Mouse (Mus musculus): ENCODE data around the gene Pld1. TPM values are rescaled to one million over a fixed set of nuclear protein-coding genes. Genes with fewer than 3 reads are reported as not detected.

Pld1 gene
- polyA plus RNA-seq, 1 experiment from 2014 or later, result 3.3 TPM

GRCm38 (mm10) chr3:28111516-28111915, 173.0 kb downstream of the Pld1 start:
- Histone ChIP-seq H3K27ac (replicated peaks; ENCODE audit: low read depth, low read length) (no peak overlapping the region), H3K4me1 (ENCODE audit: control insufficient read depth, insufficient read depth, low read length) (no peaks in the 10 kb centered on the region), H3K4me2 (ENCODE audit: low read depth, low read length) (no peak overlapping the region), H3K9me3 (replicated peaks; ENCODE audit: control insufficient read depth, low read length) (no peaks in the 10 kb centered on the region), H3K4me3 (ENCODE audit: low read depth, low read length) (no peak overlapping the region), H3K27me3 (ENCODE audit: control insufficient read depth, insufficient read depth, low read length) (no peaks in the 10 kb centered on the region), H3K9ac (replicated peaks; ENCODE audit: low read length) (no peak overlapping the region), H3K36me3 (replicated peaks; ENCODE audit: control insufficient read depth, insufficient read depth, low read depth, low read length) (no peaks in the 10 kb centered on the region)
- no peak for DNase-seq (ENCODE audit: low spot score)
- 85% methylated on average over 5 of the region's 5 CpGs for WGBS
- no peak for ATAC-seq (replicated peaks; ENCODE audit: insufficient number of reproducible peaks, low FRiP score, low TSS enrichment, low read depth)

- no peak for ATAC-seq (replicated peaks; ENCODE audit: insufficient number of reproducible peaks, low FRiP score, low TSS enrichment, low read depth)
Observed at GRCm38 (mm10) chr3:28113881-28114280, 175.4 kb downstream of the Pld1 start.

GRCm38 (mm10) chr3:28141716-28142115, 203.2 kb downstream of the Pld1 start:
- no peak for ATAC-seq (replicated peaks; ENCODE audit: insufficient number of reproducible peaks, low FRiP score, low TSS enrichment, low read depth)
- no peak for DNase-seq (ENCODE audit: low spot score)
- 82% methylated on average over 5 of the region's 5 CpGs for WGBS
- H3K4me1 ChIP-seq (ENCODE audit: control insufficient read depth, insufficient read depth, low read length), result no peaks in the 10 kb centered on the region
- H3K36me3 ChIP-seq (replicated peaks; ENCODE audit: control insufficient read depth, insufficient read depth, low read depth, low read length), result no peaks in the 10 kb centered on the region
- H3K9me3 ChIP-seq (replicated peaks; ENCODE audit: control insufficient read depth, low read length), result no peaks in the 10 kb centered on the region
- H3K9ac ChIP-seq (replicated peaks; ENCODE audit: low read length), result no peak overlapping the region
- H3K4me3 ChIP-seq (ENCODE audit: low read depth, low read length), result no peak overlapping the region
- no peak overlapping the region for H3K27ac ChIP-seq (replicated peaks; ENCODE audit: low read depth, low read length)
- H3K4me2 ChIP-seq (ENCODE audit: low read depth, low read length), result no peak overlapping the region
- H3K27me3 ChIP-seq (ENCODE audit: control insufficient read depth, insufficient read depth, low read length), result no peaks in the 10 kb centered on the region

More at GRCm38 (mm10) chr3:28113881-28114280, 175.4 kb downstream of the Pld1 start:
- no peak overlapping the region for H3K4me2 ChIP-seq (ENCODE audit: low read depth, low read length)
- H3K4me1 ChIP-seq (ENCODE audit: control insufficient read depth, insufficient read depth, low read length), result no peaks in the 10 kb centered on the region
- H3K9ac ChIP-seq (replicated peaks; ENCODE audit: low read length), result no peak overlapping the region
- WGBS, result 94% methylated on average over 2 of the region's 2 CpGs
- H3K4me3 ChIP-seq (ENCODE audit: low read depth, low read length), result no peak overlapping the region
- H3K36me3 ChIP-seq (replicated peaks; ENCODE audit: control insufficient read depth, insufficient read depth, low read depth, low read length), result no peaks in the 10 kb centered on the region
- no peaks in the 10 kb centered on the region for H3K27me3 ChIP-seq (ENCODE audit: control insufficient read depth, insufficient read depth, low read length)
- H3K9me3 ChIP-seq (replicated peaks; ENCODE audit: control insufficient read depth, low read length), result no peaks in the 10 kb centered on the region
- no peak overlapping the region for H3K27ac ChIP-seq (replicated peaks; ENCODE audit: low read depth, low read length)
- no peak for DNase-seq (ENCODE audit: low spot score)

GRCm38 (mm10) chr3:28142121-28142520, 203.6 kb downstream of the Pld1 start:
- DNase-seq (ENCODE audit: low spot score), result no peak
- Histone ChIP-seq H3K27ac (replicated peaks; ENCODE audit: low read depth, low read length) (no peak overlapping the region), H3K4me3 (ENCODE audit: low read depth, low read length) (no peak overlapping the region), H3K4me1 (ENCODE audit: control insufficient read depth, insufficient read depth, low read length) (no peaks in the 10 kb centered on the region), H3K9ac (replicated peaks; ENCODE audit: low read length) (no peak overlapping the region), H3K36me3 (replicated peaks; ENCODE audit: control insufficient read depth, insufficient read depth, low read depth, low read length) (no peaks in the 10 kb centered on the region), H3K9me3 (replicated peaks; ENCODE audit: control insufficient read depth, low read length) (no peaks in the 10 kb centered on the region), H3K27me3 (ENCODE audit: control insufficient read depth, insufficient read depth, low read length) (no peaks in the 10 kb centered on the region), H3K4me2 (ENCODE audit: low read depth, low read length) (no peak overlapping the region)
- no peak for ATAC-seq (replicated peaks; ENCODE audit: insufficient number of reproducible peaks, low FRiP score, low TSS enrichment, low read depth)
- WGBS, result 82% methylated on average over 2 of the region's 2 CpGs

- Histone ChIP-seq H3K4me3 (ENCODE audit: low read depth, low read length) (no peak overlapping the region), H3K36me3 (replicated peaks; ENCODE audit: control insufficient read depth, insufficient read depth, low read depth, low read length) (no peaks in the 10 kb centered on the region), H3K9ac (replicated peaks; ENCODE audit: low read length) (no peak overlapping the region), H3K4me2 (ENCODE audit: low read depth, low read length) (no peak overlapping the region), H3K4me1 (ENCODE audit: control insufficient read depth, insufficient read depth, low read length) (no peaks in the 10 kb centered on the region), H3K9me3 (replicated peaks; ENCODE audit: control insufficient read depth, low read length) (no peaks in the 10 kb centered on the region), H3K27ac (replicated peaks; ENCODE audit: low read depth, low read length) (no peak overlapping the region), H3K27me3 (ENCODE audit: control insufficient read depth, insufficient read depth, low read length) (no peaks in the 10 kb centered on the region)
- ATAC-seq (replicated peaks; ENCODE audit: insufficient number of reproducible peaks, low FRiP score, low TSS enrichment, low read depth) (no peak), DNase-seq (ENCODE audit: low spot score) (no peak)
Observed at GRCm38 (mm10) chr3:28144676-28145075, 206.2 kb downstream of the Pld1 start.

- Histone ChIP-seq H3K27me3 (ENCODE audit: control insufficient read depth, insufficient read depth, low read length) (no peaks in the 10 kb centered on the region), H3K36me3 (replicated peaks; ENCODE audit: control insufficient read depth, insufficient read depth, low read depth, low read length) (no peaks in the 10 kb centered on the region), H3K4me2 (ENCODE audit: low read depth, low read length) (no peak overlapping the region), H3K4me1 (ENCODE audit: control insufficient read depth, insufficient read depth, low read length) (no peaks in the 10 kb centered on the region), H3K27ac (replicated peaks; ENCODE audit: low read depth, low read length) (no peak overlapping the region), H3K9me3 (replicated peaks; ENCODE audit: control insufficient read depth, low read length) (no peaks in the 10 kb centered on the region), H3K4me3 (ENCODE audit: low read depth, low read length) (no peak overlapping the region), H3K9ac (replicated peaks; ENCODE audit: low read length) (no peak overlapping the region)
- DNase-seq (ENCODE audit: low spot score) (no peak), ATAC-seq (replicated peaks; ENCODE audit: insufficient number of reproducible peaks, low FRiP score, low TSS enrichment, low read depth) (no peak)
- whole genome bisulfite sequencing, result 88% methylated on average over 3 of the region's 3 CpGs
Observed at GRCm38 (mm10) chr3:28145461-28145860, 207.0 kb downstream of the Pld1 start.

- DNase-seq (ENCODE audit: low spot score) (no peak), ATAC-seq (replicated peaks; ENCODE audit: insufficient number of reproducible peaks, low FRiP score, low TSS enrichment, low read depth) (no peak)
- Histone ChIP-seq H3K27ac (replicated peaks; ENCODE audit: low read depth, low read length) (no peak overlapping the region), H3K4me1 (ENCODE audit: control insufficient read depth, insufficient read depth, low read length) (no peaks in the 10 kb centered on the region), H3K9me3 (replicated peaks; ENCODE audit: control insufficient read depth, low read length) (no peaks in the 10 kb centered on the region), H3K4me3 (ENCODE audit: low read depth, low read length) (no peak overlapping the region), H3K27me3 (ENCODE audit: control insufficient read depth, insufficient read depth, low read length) (no peaks in the 10 kb centered on the region), H3K4me2 (ENCODE audit: low read depth, low read length) (no peak overlapping the region), H3K36me3 (replicated peaks; ENCODE audit: control insufficient read depth, insufficient read depth, low read depth, low read length) (no peaks in the 10 kb centered on the region), H3K9ac (replicated peaks; ENCODE audit: low read length) (no peak overlapping the region)
- WGBS, result 95% methylated on average over 2 of the region's 2 CpGs
Observed at GRCm38 (mm10) chr3:28149656-28150256, 211.3 kb downstream of the Pld1 start.

GRCm38 (mm10) chr3:28158006-28158405, 219.5 kb downstream of the Pld1 start:
- no peaks in the 10 kb centered on the region for H3K9me3 ChIP-seq (replicated peaks; ENCODE audit: control insufficient read depth, low read length)
- H3K4me3 ChIP-seq (ENCODE audit: low read depth, low read length), result no peak overlapping the region
- no peaks in the 10 kb centered on the region for H3K4me1 ChIP-seq (ENCODE audit: control insufficient read depth, insufficient read depth, low read length)
- no peak overlapping the region for H3K4me2 ChIP-seq (ENCODE audit: low read depth, low read length)
- H3K27me3 ChIP-seq (ENCODE audit: control insufficient read depth, insufficient read depth, low read length), result no peaks in the 10 kb centered on the region
- H3K9ac ChIP-seq (replicated peaks; ENCODE audit: low read length), result no peak overlapping the region
- ATAC-seq (replicated peaks; ENCODE audit: insufficient number of reproducible peaks, low FRiP score, low TSS enrichment, low read depth), result no peak
- 71% methylated on average over 2 of the region's 2 CpGs for WGBS
- DNase-seq (ENCODE audit: low spot score), result no peak
- no peak overlapping the region for H3K27ac ChIP-seq (replicated peaks; ENCODE audit: low read depth, low read length)
- H3K36me3 ChIP-seq (replicated peaks; ENCODE audit: control insufficient read depth, insufficient read depth, low read depth, low read length), result no peaks in the 10 kb centered on the region
